In the genomic region with DNA sequence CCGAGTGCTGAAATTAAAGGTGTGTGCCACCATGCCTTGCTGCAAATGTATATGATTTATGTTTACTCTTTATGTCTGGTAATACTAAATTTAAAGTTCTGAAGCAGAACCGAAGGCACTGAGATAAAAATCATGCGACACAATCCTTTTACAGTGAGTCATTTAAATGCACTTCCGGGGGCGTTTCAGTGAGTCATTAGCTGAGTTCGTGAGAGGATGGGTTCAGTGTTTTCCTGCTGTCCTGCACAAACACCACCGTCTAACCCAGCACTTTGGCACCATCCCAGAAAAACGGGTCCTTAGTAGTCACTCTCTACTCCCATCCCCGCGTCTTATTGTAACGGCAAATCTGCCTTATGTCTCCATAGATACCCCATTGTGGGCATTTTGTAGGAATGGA, we compare ENCODE assay signal across 13 mouse cellular contexts. TPM values are rescaled to one million over a fixed set of nuclear protein-coding genes. Genes with fewer than 3 reads are reported as not detected.
A peak's percentile ranks its signal among the peaks of the same experiment; 100 is the strongest.
DNase-seq lines count a peak whose midpoint lies in the region; ATAC-seq and TF ChIP-seq lines count a peak whose summit lies in the region.
"Had no signal": no experiment of that assay in that cellular context is flagged by ENCODE, and none has a peak within 500 bp of the region (broad histone marks: within the 10 kb centered on the region; RNA-seq: fewer than 3 reads in every experiment).

No protein-coding gene starts in this region.

- no peaks in the 10 kb centered on the region for H3K27me3 ChIP-seq in lung, postnatal 0 days (replicated peaks; ENCODE audit: insufficient read depth, low read length)
- no peaks in the 10 kb centered on the region for H3K27me3 ChIP-seq in ES-Bruce4 (ENCODE audit: control insufficient read depth, insufficient read depth, low read length, poor library complexity, severe bottlenecking)
- H3K27me3 ChIP-seq in hindbrain, embryonic 16.5 days (replicated peaks; ENCODE audit: control insufficient read depth, insufficient read depth, low read length) = no peaks in the 10 kb centered on the region
- H3K27me3 ChIP-seq: hindbrain, embryonic 15.5 days; liver, embryonic 13.5 days; stomach, embryonic 15.5 days had no signal

- no peak for ATAC-seq in lung, postnatal 0 days
- ATAC-seq in hindbrain, embryonic 16.5 days = no peak

- H3K27ac ChIP-seq in lung, postnatal 0 days (ENCODE audit: low read length) = no peak overlapping the region
- peak overlapping the region; percentile 60 for H3K27ac ChIP-seq in ES-Bruce4 (ENCODE audit: insufficient read depth, low read length)
- no peak overlapping the region for H3K27ac ChIP-seq in hindbrain, embryonic 16.5 days (ENCODE audit: low read depth, low read length)
- H3K27ac ChIP-seq: heart, adult 2 months; hindbrain, embryonic 15.5 days; left cerebral cortex, adult 2 months; liver, embryonic 13.5 days; stomach, embryonic 15.5 days had no signal

- no peak overlapping the region for H3K9ac ChIP-seq in lung, postnatal 0 days (replicated peaks; ENCODE audit: low read depth)
- H3K9ac ChIP-seq in ES-Bruce4 (ENCODE audit: low read depth, poor library complexity, severe bottlenecking) = 0 out of 2 replicates have a peak overlapping the region, but pooled peaks have one; percentile 8
- H3K9ac ChIP-seq in hindbrain, embryonic 16.5 days (ENCODE audit: low read depth, low read length) = no peak overlapping the region
- H3K9ac ChIP-seq: hindbrain, embryonic 15.5 days; liver, embryonic 13.5 days; stomach, embryonic 15.5 days had no signal

- no peak for TF ChIP-seq CTCF in lung, postnatal 0 days (IDR thresholded peaks at IDR 0.05)
- TF ChIP-seq CTCF in lung, adult 2 months (IDR thresholded peaks at IDR 0.05; ENCODE audit: insufficient read depth, low read length) = no peak
- TF ChIP-seq CTCF in ES-Bruce4 (IDR thresholded peaks at IDR 0.05; ENCODE audit: low read depth, low read length) = no peak

- H3K4me1 ChIP-seq in lung, postnatal 0 days (ENCODE audit: insufficient read depth, low read depth, low read length) = no peaks in the 10 kb centered on the region
- no peaks in the 10 kb centered on the region for H3K4me1 ChIP-seq in lung, adult 2 months (ENCODE audit: control insufficient read depth, insufficient read depth, low read length)
- H3K4me1 ChIP-seq in ES-Bruce4 (ENCODE audit: control insufficient read depth, insufficient read depth, low read length) = no peaks in the 10 kb centered on the region
- H3K4me1 ChIP-seq in hindbrain, embryonic 16.5 days (ENCODE audit: control insufficient read depth, insufficient read depth, low read depth, low read length) = no peaks in the 10 kb centered on the region
- H3K4me1 ChIP-seq: hindbrain, embryonic 15.5 days; stomach, embryonic 15.5 days had no signal

- TF ChIP-seq EP300 in lung, postnatal 0 days (IDR thresholded peaks at IDR 0.05) = no peak
- no peak for TF ChIP-seq EP300 in ES-Bruce4 (IDR thresholded peaks at IDR 0.05; ENCODE audit: insufficient read depth, low read depth, low read length)

- DNase-seq in adrenal gland, postnatal 10 days = peak; percentile 16
- no peak for DNase-seq in adrenal gland, postnatal 25 days
- DNase-seq in lung, postnatal 0 days (ENCODE audit: low spot score) = peak; percentile 25
- DNase-seq in lung, adult 2 months = no peak
- peak; percentile 69 for DNase-seq in brain, adult 2 months (ENCODE audit: low read depth, low spot score)
- DNase-seq in embryo, embryonic 10.5 days (ENCODE audit: low spot score) = no peak

- H3K9me3 ChIP-seq in lung, postnatal 0 days (ENCODE audit: low read length) = no peaks in the 10 kb centered on the region
- peaks cover 9% of the 10 kb centered on the region; the same call in 1 of the 2 replicates for H3K9me3 ChIP-seq in ES-Bruce4 (replicated peaks; ENCODE audit: control insufficient read depth, insufficient read depth, low read length, poor library complexity, severe bottlenecking)
- no peaks in the 10 kb centered on the region for H3K9me3 ChIP-seq in hindbrain, embryonic 16.5 days (ENCODE audit: control insufficient read depth, low read length)
- H3K9me3 ChIP-seq: hindbrain, embryonic 15.5 days; liver, embryonic 13.5 days; stomach, embryonic 15.5 days had no signal

- no peak overlapping the region for H3K4me3 ChIP-seq in lung, postnatal 0 days (ENCODE audit: low read depth, low read length)
- no peak overlapping the region for H3K4me3 ChIP-seq in lung, adult 2 months (replicated peaks; ENCODE audit: extremely low read depth, low read depth, low read length)
- no peak overlapping the region for H3K4me3 ChIP-seq in ES-Bruce4 (ENCODE audit: low read depth, low read length)
- no peak overlapping the region for H3K4me3 ChIP-seq in hindbrain, embryonic 16.5 days (ENCODE audit: low read length)
- H3K4me3 ChIP-seq: heart, adult 2 months; hindbrain, embryonic 15.5 days; left cerebral cortex, adult 2 months; liver, embryonic 13.5 days; stomach, embryonic 15.5 days had no signal

- H3K36me3 ChIP-seq in lung, postnatal 0 days (ENCODE audit: insufficient read depth, low read length) = no peaks in the 10 kb centered on the region
- no peaks in the 10 kb centered on the region for H3K36me3 ChIP-seq in ES-Bruce4 (ENCODE audit: control insufficient read depth, insufficient read depth, low read length, poor library complexity, severe bottlenecking)
- no peaks in the 10 kb centered on the region for H3K36me3 ChIP-seq in hindbrain, embryonic 16.5 days (ENCODE audit: control insufficient read depth, insufficient read depth, low read length)
- H3K36me3 ChIP-seq: hindbrain, embryonic 15.5 days; liver, embryonic 13.5 days; stomach, embryonic 15.5 days had no signal

- TF ChIP-seq POLR2A in lung, adult 2 months (IDR thresholded peaks at IDR 0.05; ENCODE audit: borderline replicate concordance, extremely low read depth, low read depth, low read length) = no peak
- TF ChIP-seq POLR2A in ES-Bruce4 (IDR thresholded peaks at IDR 0.05; ENCODE audit: insufficient read depth, low read length) = no peak

- no peak overlapping the region for H3K4me2 ChIP-seq in lung, postnatal 0 days (replicated peaks; ENCODE audit: low read depth, low read length)
- no peak overlapping the region for H3K4me2 ChIP-seq in hindbrain, embryonic 16.5 days (ENCODE audit: low read length)
- H3K4me2 ChIP-seq: hindbrain, embryonic 15.5 days; liver, embryonic 13.5 days; stomach, embryonic 15.5 days had no signal

- WGBS in lung, postnatal 0 days = 46% methylated on average over 11 of the region's 11 CpGs
- WGBS in lung, adult 2 months = 39% methylated on average over 11 of the region's 11 CpGs
- WGBS in hindbrain, embryonic 16.5 days = 53% methylated on average over 11 of the region's 11 CpGs

RNA-seq across cellular contexts. Expression of gene Tra2a, which starts 6.1 kb away (rescaled TPM):
- total RNA-seq in adrenal gland, postnatal 10 days (2021) = 10 to 100 TPM; 47.8 to 51.1 TPM
- total RNA-seq in adrenal gland, postnatal 25 days (2021) = 69.3 and 95.8 TPM in 2 replicates
- polyA plus RNA-seq in lung, postnatal 0 days (2015; fragmentation: Nextera tagmentation; extraction: Ambion mirVana) = 45.3 and 72.6 TPM in 2 replicates
- polyA plus RNA-seq in lung, adult 2 months (2012; rRNA removed) = 30.8 and 41.0 TPM in 2 replicates
- 312 and 328 TPM in 2 replicates for polyA plus RNA-seq in ES-Bruce4 (2011; ENCODE audit: insufficient read depth, insufficient read length, low read depth, missing spikeins)
- polyA plus RNA-seq in hindbrain, embryonic 16.5 days (2015; fragmentation: Nextera tagmentation; extraction: Ambion mirVana) = 97.0 and 97.9 TPM in 2 replicates

RNA-seq across cellular contexts. Expression of gene Ccdc126, which starts 49.2 kb away (rescaled TPM):
- 1 to 10 TPM; 7.2 to 8.9 TPM for total RNA-seq in adrenal gland, postnatal 10 days (2021)
- 15.2 and 18.9 TPM in 2 replicates for total RNA-seq in adrenal gland, postnatal 25 days (2021)
- 14.8 and 15.4 TPM in 2 replicates for polyA plus RNA-seq in lung, postnatal 0 days (2015; fragmentation: Nextera tagmentation; extraction: Ambion mirVana)
- 5.0 and 5.7 TPM in 2 replicates for polyA plus RNA-seq in lung, adult 2 months (2012; rRNA removed)
- 4.0 and 4.2 TPM in 2 replicates for polyA plus RNA-seq in ES-Bruce4 (2011; ENCODE audit: insufficient read depth, insufficient read length, low read depth, missing spikeins)
- 9.4 and 10.7 TPM in 2 replicates for polyA plus RNA-seq in hindbrain, embryonic 16.5 days (2015; fragmentation: Nextera tagmentation; extraction: Ambion mirVana)

RNA-seq across cellular contexts. Expression of gene Igf2bp3, which starts 55.2 kb away (rescaled TPM):
- 1 to 10 TPM; 7.1 to 7.6 TPM for total RNA-seq in adrenal gland, postnatal 10 days (2021)
- 1.0 and 1.2 TPM in 2 replicates for total RNA-seq in adrenal gland, postnatal 25 days (2021)
- 20.8 and 23.7 TPM in 2 replicates for polyA plus RNA-seq in lung, postnatal 0 days (2015; fragmentation: Nextera tagmentation; extraction: Ambion mirVana)
- 0.03 and 0.07 TPM in 2 replicates for polyA plus RNA-seq in lung, adult 2 months (2012; rRNA removed)
- 78.2 and 85.8 TPM in 2 replicates for polyA plus RNA-seq in ES-Bruce4 (2011; ENCODE audit: insufficient read depth, insufficient read length, low read depth, missing spikeins)
- 15.5 and 19.2 TPM in 2 replicates for polyA plus RNA-seq in hindbrain, embryonic 16.5 days (2015; fragmentation: Nextera tagmentation; extraction: Ambion mirVana)
- total RNA-seq: heart, adult 2 months had no signal
- polyA plus RNA-seq: heart, adult 2 months had no signal

Comparison
In these comparisons a context has a peak if more than half of its experiments do, and no peak if none do; other contexts are left out.
1. DNase-seq: peak in adrenal gland, postnatal 10 days (single experiment), lung, postnatal 0 days (single experiment) and brain, adult 2 months (single experiment); none in adrenal gland, postnatal 25 days (single experiment), lung, adult 2 months (single experiment) and embryo, embryonic 10.5 days (single experiment).
2. RNA of gene Igf2bp3, which starts 55.2 kb away (polyA plus RNA-seq): 78.2 to 85.8 TPM in ES-Bruce4, 20.8 to 23.7 TPM in lung, postnatal 0 days and 15.5 to 19.2 TPM in hindbrain, embryonic 16.5 days; 0.03 to 0.07 TPM in lung, adult 2 months; every median in the first group is over 10 times any median in the second.